Mouse (Mus musculus): ENCODE measurements around the gene Dgka.

The Dgka gene

DNA sequence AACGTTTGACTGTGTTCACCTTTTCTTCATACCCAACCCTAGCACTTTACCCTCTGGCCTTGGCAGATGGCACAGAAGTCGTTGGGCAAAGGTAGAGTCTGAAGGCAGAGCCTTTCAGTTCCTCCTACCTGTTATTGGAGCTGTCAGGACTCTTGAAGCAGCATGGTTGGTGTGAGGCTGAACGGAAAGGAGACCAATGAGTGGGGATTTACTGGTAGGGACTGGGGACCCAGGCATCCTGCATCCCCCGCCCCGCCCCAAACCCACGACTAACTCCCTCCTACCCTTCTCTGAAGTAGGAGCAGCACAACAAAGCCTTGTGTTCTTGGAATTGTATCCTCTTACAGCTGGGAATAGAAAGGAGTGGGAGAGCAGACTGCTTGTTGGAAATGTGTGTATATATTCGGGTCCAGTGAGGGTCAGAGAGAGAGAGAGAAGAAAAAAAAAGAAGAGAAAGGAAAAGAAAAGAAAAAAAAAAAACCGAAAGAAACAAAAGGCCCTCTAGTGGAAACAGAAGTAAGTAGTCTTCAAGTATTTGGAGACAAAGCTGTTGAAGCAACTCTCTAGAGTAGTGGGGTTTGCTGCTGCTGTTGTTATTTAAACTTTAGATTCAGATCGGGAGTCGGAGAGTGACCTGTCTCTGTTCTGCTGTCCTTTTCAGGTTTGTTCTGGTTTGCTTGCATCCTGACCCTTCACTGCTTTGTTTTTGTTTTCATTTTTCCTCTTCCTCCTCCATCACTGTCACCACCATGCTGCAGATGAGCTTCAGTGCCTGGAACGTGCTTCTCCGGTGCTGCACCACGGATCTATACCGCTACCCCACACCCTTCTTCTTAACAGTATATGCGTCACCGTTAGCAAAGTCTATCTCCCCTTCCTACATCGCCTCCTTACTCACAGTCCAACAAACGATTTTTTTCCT is at the start of gene Dgka:
Gene Dgka, minus strand, starts transcription at position 176 of the 922 bp plus-strand sequence.
- TF ChIP-seq GATA4 (IDR thresholded peaks at IDR 0.05; ENCODE audit: insufficient replicate concordance, low read length) = no peak

- TF ChIP-seq GATA4 (IDR thresholded peaks at IDR 0.05; ENCODE audit: insufficient replicate concordance, low read length) = no peak
These were observed 49.7 kb upstream of the Dgka start for GRCm38 (mm10) chr10:128794391-128794790.

GRCm38 (mm10) chr10:128793258-128793657 is 48.6 kb upstream of the Dgka start:
- no peak for TF ChIP-seq GATA4 (IDR thresholded peaks at IDR 0.05; ENCODE audit: insufficient replicate concordance, low read length)

DNA sequence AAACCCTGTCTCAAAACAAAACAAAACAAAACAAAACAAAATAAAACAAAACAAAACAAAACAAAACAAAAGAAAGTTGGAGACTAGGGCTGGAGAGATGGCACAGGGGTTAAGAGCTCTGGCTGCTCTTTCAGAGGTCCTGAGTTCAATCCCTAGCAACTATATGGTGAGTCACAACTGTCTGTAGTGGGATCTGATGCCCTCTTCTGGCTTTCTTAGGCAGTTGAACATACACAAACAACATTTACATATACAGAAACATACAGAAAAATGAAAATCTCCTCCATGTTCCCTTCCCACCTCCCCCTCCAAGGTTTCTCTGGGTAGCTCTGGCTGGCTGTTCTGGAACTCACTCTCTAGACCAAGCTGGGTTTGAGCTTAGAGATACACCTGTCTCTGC is 47.4 kb upstream of the Dgka start:
- no peak for TF ChIP-seq GATA4 (IDR thresholded peaks at IDR 0.05; ENCODE audit: insufficient replicate concordance, low read length)

- no peak for TF ChIP-seq GATA4 (IDR thresholded peaks at IDR 0.05; ENCODE audit: insufficient replicate concordance, low read length)
These were observed 45.9 kb upstream of the Dgka start, which contains the start of gene Mmp19 for GRCm38 (mm10) chr10:128790398-128791124. Gene Mmp19 (plus strand): TSS chr10:128790910.

DNA sequence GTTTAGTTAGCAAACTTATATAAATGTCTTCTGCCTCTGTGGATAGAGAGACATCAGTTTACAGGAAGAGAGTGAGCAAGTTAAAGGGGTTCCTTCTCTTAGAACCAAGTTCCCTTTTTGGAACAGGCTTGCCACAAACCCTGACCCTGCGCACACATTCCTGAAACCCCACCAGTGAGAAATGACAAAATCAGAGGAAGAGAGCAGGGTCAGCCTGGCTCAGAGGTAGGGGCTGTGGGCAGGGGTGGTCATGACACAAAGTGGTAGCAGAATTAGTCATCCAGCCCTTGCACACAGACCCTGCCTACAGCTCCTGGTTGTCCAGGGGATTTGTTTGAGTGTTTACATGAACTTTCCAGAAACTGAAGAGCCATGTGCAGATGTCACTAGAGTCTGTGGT is 35.5 kb upstream of the Dgka start:
- no peak for TF ChIP-seq GATA4 (IDR thresholded peaks at IDR 0.05; ENCODE audit: insufficient replicate concordance, low read length)

DNA sequence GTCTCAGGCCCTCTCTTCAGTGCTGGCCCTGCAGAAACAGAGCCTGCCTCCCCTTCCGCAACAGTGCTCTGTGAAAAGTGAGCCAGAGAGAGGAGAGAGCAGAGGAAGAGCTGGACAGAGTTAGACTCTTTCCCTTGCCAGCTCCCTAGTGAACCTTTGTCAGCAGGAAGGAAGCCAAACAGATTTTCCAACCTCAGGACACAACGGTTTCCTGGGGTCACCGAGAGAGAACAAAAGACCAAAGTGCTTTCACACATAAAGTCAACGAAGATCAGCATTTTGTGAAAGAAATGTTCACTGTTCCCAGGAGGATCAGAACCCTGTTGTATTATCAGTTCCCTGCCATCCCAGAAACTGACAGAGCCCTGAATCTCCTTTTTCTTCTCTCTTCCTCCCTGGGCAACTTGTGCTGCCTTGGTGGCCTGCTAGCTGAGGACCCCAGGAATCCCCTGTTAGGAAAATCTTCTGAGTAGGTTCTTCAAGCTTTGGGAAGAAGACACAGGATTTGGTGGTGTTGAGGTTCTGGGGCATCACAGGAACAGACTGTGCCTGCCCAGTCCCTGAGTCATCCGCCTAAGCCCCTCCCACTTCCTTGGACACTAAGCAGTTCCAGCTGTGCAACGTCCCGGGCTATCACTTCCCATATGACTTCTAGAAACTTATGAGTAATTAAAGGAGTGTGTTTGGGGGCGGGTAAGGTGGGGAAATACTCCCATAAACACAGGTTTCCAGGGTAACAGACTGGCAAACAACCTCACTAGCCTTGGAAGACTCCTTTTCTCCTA is 34.5 kb upstream of the Dgka start:
- TF ChIP-seq GATA4 (IDR thresholded peaks at IDR 0.05; ENCODE audit: insufficient replicate concordance, low read length) = no peak

- no peak for TF ChIP-seq GATA4 (IDR thresholded peaks at IDR 0.05; ENCODE audit: insufficient replicate concordance, low read length)
These were observed 33.8 kb upstream of the Dgka start for GRCm38 (mm10) chr10:128778441-128778840.

GRCm38 (mm10) chr10:128773685-128774084 is 29.0 kb upstream of the Dgka start:
- no peak for TF ChIP-seq GATA4 (IDR thresholded peaks at IDR 0.05; ENCODE audit: insufficient replicate concordance, low read length)

DNA sequence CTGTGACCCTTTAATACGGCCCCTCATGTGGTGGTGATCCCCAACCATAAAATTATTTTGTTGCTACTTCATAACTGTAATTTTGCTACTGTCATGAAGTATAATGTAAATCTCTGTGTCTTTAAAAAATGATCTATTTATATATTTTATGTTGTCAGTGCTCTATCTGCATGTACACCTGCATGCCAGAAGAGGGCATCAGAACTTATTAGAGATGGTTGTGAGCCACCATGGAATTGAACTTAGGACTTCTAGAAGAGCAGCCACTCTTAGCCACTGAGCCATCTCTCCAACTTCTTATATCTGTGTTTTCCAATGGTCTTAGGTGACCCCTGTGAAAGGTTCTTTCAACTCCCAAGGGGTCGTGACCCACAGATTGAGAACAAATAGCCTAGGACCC is 28.2 kb upstream of the Dgka start:
- no peak for TF ChIP-seq GATA4 (IDR thresholded peaks at IDR 0.05; ENCODE audit: insufficient replicate concordance, low read length)

DNA sequence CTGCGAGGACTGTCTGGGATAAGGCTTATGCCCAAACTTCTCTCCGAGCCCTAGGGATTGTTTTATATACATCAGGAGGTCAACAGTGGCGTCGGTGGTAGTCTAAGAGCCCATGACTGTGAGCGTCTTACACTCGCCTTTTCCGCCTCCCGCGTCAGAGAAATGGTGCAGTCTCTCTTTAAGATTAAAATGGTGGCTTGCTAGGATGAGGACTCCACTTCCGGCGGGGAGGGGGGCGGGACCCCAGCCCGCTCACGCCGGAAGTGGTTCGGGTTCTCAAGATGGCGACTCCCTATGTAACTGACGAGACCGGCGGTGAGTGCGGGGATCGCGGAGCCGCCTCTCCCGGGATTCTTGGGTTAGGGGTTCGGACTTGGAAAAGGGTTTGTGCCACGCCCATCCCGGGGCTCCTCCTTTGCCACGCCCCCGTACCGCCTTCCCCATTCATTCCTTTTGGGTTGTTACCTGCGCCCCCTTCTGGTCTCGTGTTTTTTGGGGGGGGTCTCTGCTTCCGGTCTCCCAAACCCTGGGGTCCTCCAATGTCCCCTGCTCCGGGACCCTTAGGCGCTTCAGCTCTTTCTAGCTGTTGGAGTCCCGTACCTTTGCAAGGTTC is 3.7 kb upstream of the Dgka start:
- no peak for TF ChIP-seq GATA4 (IDR thresholded peaks at IDR 0.05; ENCODE audit: insufficient replicate concordance, low read length)

DNA sequence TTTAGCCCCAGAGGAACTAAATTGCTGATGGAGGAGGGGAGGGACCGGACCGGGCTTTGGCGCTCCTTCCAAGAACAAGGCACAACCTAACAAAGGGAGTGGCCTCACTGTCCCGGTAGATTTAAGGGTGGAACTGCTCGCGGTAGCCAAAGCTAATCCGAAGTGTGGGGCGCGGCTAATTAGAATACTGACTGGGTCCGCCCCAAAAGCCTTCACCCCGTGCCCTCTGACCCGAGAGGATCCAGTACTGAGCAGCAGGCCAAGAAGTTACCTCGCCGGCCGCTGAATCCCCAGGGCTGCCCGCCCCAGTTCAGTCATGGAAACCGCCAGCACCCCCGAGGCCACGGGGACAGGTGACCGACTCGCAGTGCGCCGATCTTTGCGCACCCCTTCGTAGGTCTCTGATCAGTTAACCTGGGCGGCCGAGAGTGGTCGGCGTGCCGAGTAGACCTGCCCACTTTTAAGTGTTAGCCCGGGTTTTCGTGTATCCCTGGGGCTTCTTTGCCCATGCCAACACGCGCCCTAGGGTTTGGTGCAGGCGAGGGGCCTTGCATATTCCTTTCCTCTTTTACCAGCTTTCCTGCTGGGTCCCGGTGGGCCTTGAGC is 3.1 kb upstream of the Dgka start, which contains the start of gene Pym1:
Gene Pym1, plus strand, starts transcription at position 244 of the 606 bp plus-strand sequence.
- TF ChIP-seq GATA4 (IDR thresholded peaks at IDR 0.05; ENCODE audit: insufficient replicate concordance, low read length) = no peak; the same call in 1 of the 2 replicates

GRCm38 (mm10) chr10:128746972-128747645 is 2.5 kb upstream of the Dgka start:
- no peak for TF ChIP-seq GATA4 (IDR thresholded peaks at IDR 0.05; ENCODE audit: insufficient replicate concordance, low read length)
